Mouse (Mus musculus) heart, embryonic 12.5 days (tissue): ENCODE results near the gene Phrf1. TPM values are rescaled to one million over a fixed set of nuclear protein-coding genes. Genes with fewer than 3 reads are reported as not detected.

Experiments used
- ATAC-seq: fragments of 200-750 bp; cut with Nextera tagmentation; 2 replicates; pipeline ENCODE4 v1.8.0; 2017; ENCODE audit warnings: moderate TSS enrichment, moderate library complexity; ENCODE audit not compliant: insufficient number of reproducible peaks, low FRiP score
- H3K27ac ChIP-seq: fragments of 300-500 bp; sonication (generic); 2 replicates; pipeline ENCODE4 v1.5.1; 2016; ENCODE audit warnings: mild to moderate bottlenecking, moderate library complexity; ENCODE audit not compliant: poor library complexity, severe bottlenecking
- H3K27me3 ChIP-seq: fragments of 300-500 bp; sonication (generic); replicated peaks from 2 replicates; pipeline ENCODE4 v1.6.1; 2016; ENCODE audit warnings: mild to moderate bottlenecking, moderate library complexity
- H3K36me3 ChIP-seq: fragments of 300-500 bp; sonication (generic); 2 replicates; pipeline ENCODE4 v1.6.1; 2016; ENCODE audit warnings: mild to moderate bottlenecking, moderate library complexity
- H3K4me1 ChIP-seq: fragments of 300-500 bp; sonication (generic); replicated peaks from 2 replicates; pipeline ENCODE4 v1.6.1; 2016; ENCODE audit warnings: mild to moderate bottlenecking
- H3K4me2 ChIP-seq: fragments of 300-500 bp; sonication (generic); 2 replicates; pipeline ENCODE4 v1.6.1; 2016; ENCODE audit warnings: mild to moderate bottlenecking, moderate library complexity
- H3K4me3 ChIP-seq: fragments of 300-500 bp; sonication (generic); 2 replicates; pipeline ENCODE4 v1.5.1; 2016; ENCODE audit warnings: mild to moderate bottlenecking
- H3K9ac ChIP-seq: fragments of 300-500 bp; sonication (generic); 2 replicates; pipeline ENCODE4 v1.6.1; 2016; ENCODE audit warnings: mild to moderate bottlenecking, moderate library complexity
- H3K9me3 ChIP-seq: fragments of 300-500 bp; sonication (generic); replicated peaks from 2 replicates; pipeline ENCODE4 v1.6.1; 2016; ENCODE audit warnings: mild to moderate bottlenecking, moderate library complexity
- WGBS: fragments of 180-500 bp; shearing (Covaris S2); methylation state at CpG from one replicate; pipeline ENCODE4 v1.1.7; 2016; 5-methylcytosine and 5-hydroxymethylcytosine counted together
- polyA plus RNA-seq: library from polyadenylated mRNA; unstranded; fragments of >200 nt; fragmentation: Nextera tagmentation; extraction: Ambion mirVana; gene quantifications from 2 replicates; pipeline ENCODE4 v1.2.1, GENCODE M21; 2016

Gene Phrf1
- 56.4 and 59.3 TPM in 2 replicates for polyA plus RNA-seq

- Histone ChIP-seq H3K27ac (peak within 1 kb of the TSS; percentile 83), H3K9ac (peak within 1 kb of the TSS; percentile 97), H3K9me3 (no peaks in the 10 kb centered on the region), H3K4me3 (peak within 1 kb of the TSS; percentile 92), H3K4me1 (peaks cover 23% of the 10 kb centered on the region), H3K27me3 (no peaks in the 10 kb centered on the region), H3K4me2 (peak within 1 kb of the TSS; percentile 89), H3K36me3 (peaks cover 27% of the 10 kb centered on the region)
- ATAC-seq = peak; percentile 91
- under 1% methylated on average over 76 of the region's 76 CpGs for WGBS
Observed at GRCm38 (mm10) chr7:141228279-141229067, at the start of gene Phrf1. TSS of gene Phrf1 (plus strand) at chr7:141228784.

GRCm38 (mm10) chr7:141188194-141188593 lies 40.4 kb upstream of the Phrf1 start:
- Histone ChIP-seq H3K4me3 (no peak overlapping the region), H3K27ac (no peak overlapping the region), H3K36me3 (peaks cover 37% of the 10 kb centered on the region), H3K4me2 (no peak overlapping the region), H3K27me3 (no peaks in the 10 kb centered on the region), H3K9ac (no peak overlapping the region), H3K9me3 (no peaks in the 10 kb centered on the region), H3K4me1 (peaks cover 26% of the 10 kb centered on the region)
- WGBS = 59% methylated on average over 3 of the region's 3 CpGs
- ATAC-seq = no peak

- Histone ChIP-seq H3K4me1 (peaks cover 27% of the 10 kb centered on the region), H3K9ac (no peak overlapping the region), H3K27me3 (no peaks in the 10 kb centered on the region), H3K4me2 (no peak overlapping the region), H3K27ac (no peak overlapping the region), H3K9me3 (no peaks in the 10 kb centered on the region), H3K36me3 (peaks cover 37% of the 10 kb centered on the region), H3K4me3 (no peak overlapping the region)
- ATAC-seq = no peak
- WGBS = 88% methylated on average over 3 of the region's 3 CpGs
Observed at GRCm38 (mm10) chr7:141188733-141189132, 39.9 kb upstream of the Phrf1 start.

GRCm38 (mm10) chr7:141190220-141190619 lies 38.4 kb upstream of the Phrf1 start:
- Histone ChIP-seq H3K9me3 (no peaks in the 10 kb centered on the region), H3K4me1 (peaks cover 30% of the 10 kb centered on the region), H3K4me2 (no peak overlapping the region), H3K27ac (no peak overlapping the region), H3K4me3 (no peak overlapping the region), H3K9ac (no peak overlapping the region), H3K36me3 (peaks cover 37% of the 10 kb centered on the region), H3K27me3 (no peaks in the 10 kb centered on the region)
- 87% methylated on average over 3 of the region's 3 CpGs for WGBS
- no peak for ATAC-seq

GRCm38 (mm10) chr7:141191036-141191435 lies 37.5 kb upstream of the Phrf1 start:
- Histone ChIP-seq H3K9ac (0 out of 2 replicates have a peak overlapping the region, but pooled peaks have one; percentile 2), H3K4me3 (no peak overlapping the region), H3K27ac (no peak overlapping the region), H3K9me3 (no peaks in the 10 kb centered on the region), H3K27me3 (no peaks in the 10 kb centered on the region), H3K4me2 (no peak overlapping the region), H3K36me3 (peaks cover 37% of the 10 kb centered on the region), H3K4me1 (peaks cover 33% of the 10 kb centered on the region)
- no peak for ATAC-seq
- WGBS = 80% methylated on average over 14 of the region's 14 CpGs

- Histone ChIP-seq H3K4me3 (peak overlapping the region; percentile 89; the same call in 1 of the 2 replicates), H3K27me3 (no peaks in the 10 kb centered on the region), H3K4me2 (peak overlapping the region; percentile 93), H3K36me3 (peaks cover 37% of the 10 kb centered on the region), H3K9ac (peak overlapping the region; percentile 98; the same call in 1 of the 2 replicates), H3K27ac (no peak overlapping the region), H3K4me1 (peaks cover 33% of the 10 kb centered on the region), H3K9me3 (no peaks in the 10 kb centered on the region)
- WGBS = 90% methylated on average over 24 of the region's 24 CpGs
- no peak for ATAC-seq
Observed at GRCm38 (mm10) chr7:141191796-141192685, 36.5 kb upstream of the Phrf1 start.

GRCm38 (mm10) chr7:141192776-141193347 lies 35.7 kb upstream of the Phrf1 start:
- Histone ChIP-seq H3K9me3 (no peaks in the 10 kb centered on the region), H3K4me3 (peak overlapping the region; percentile 89), H3K4me1 (peaks cover 33% of the 10 kb centered on the region), H3K9ac (peak overlapping the region; percentile 98), H3K4me2 (peak overlapping the region; percentile 93), H3K27me3 (no peaks in the 10 kb centered on the region), H3K36me3 (peaks cover 37% of the 10 kb centered on the region), H3K27ac (peak overlapping the region; percentile 65)
- no peak for ATAC-seq
- WGBS = 26% methylated on average over 12 of the region's 12 CpGs

- H3K4me3 ChIP-seq = peak overlapping the region; percentile 89
- WGBS = under 1% methylated on average over 43 of the region's 43 CpGs
- peaks cover 37% of the 10 kb centered on the region for H3K36me3 ChIP-seq
- no peaks in the 10 kb centered on the region for H3K9me3 ChIP-seq
- H3K9ac ChIP-seq = peak overlapping the region; percentile 98
- no peak for ATAC-seq
- H3K4me2 ChIP-seq = peak overlapping the region; percentile 93
- peaks cover 33% of the 10 kb centered on the region for H3K4me1 ChIP-seq
- H3K27me3 ChIP-seq = no peaks in the 10 kb centered on the region
- peak overlapping the region; percentile 65 for H3K27ac ChIP-seq
Observed at GRCm38 (mm10) chr7:141193348-141193856, 35.2 kb upstream of the Phrf1 start.

GRCm38 (mm10) chr7:141193948-141194347 lies 34.6 kb upstream of the Phrf1 start, which contains the start of the genes Hras and Lrrc56:
TSS of gene Hras (minus strand) at chr7:141194005.
TSS of gene Lrrc56 (plus strand) at chr7:141194157.
- Histone ChIP-seq H3K4me1 (peaks cover 34% of the 10 kb centered on the region), H3K9me3 (no peaks in the 10 kb centered on the region), H3K27me3 (no peaks in the 10 kb centered on the region), H3K27ac (peak within 1 kb of the TSS; percentile 78), H3K36me3 (peaks cover 34% of the 10 kb centered on the region), H3K4me2 (peak within 1 kb of the TSS; percentile 93), H3K4me3 (peak within 1 kb of the TSS; percentile 89), H3K9ac (peak within 1 kb of the TSS; percentile 98)
- WGBS = 0% methylated on average over 29 of the region's 39 CpGs
- ATAC-seq = peak; percentile 97

GRCm38 (mm10) chr7:141194409-141194808 lies 34.2 kb upstream of the Phrf1 start:
- Histone ChIP-seq H3K27me3 (no peaks in the 10 kb centered on the region), H3K4me2 (peak overlapping the region; percentile 93), H3K27ac (peak overlapping the region; percentile 78), H3K9ac (peak overlapping the region; percentile 70), H3K9me3 (no peaks in the 10 kb centered on the region), H3K36me3 (peaks cover 29% of the 10 kb centered on the region), H3K4me1 (peaks cover 37% of the 10 kb centered on the region), H3K4me3 (peak overlapping the region; percentile 89)
- under 1% methylated on average over 23 of the region's 23 CpGs for WGBS
- no peak for ATAC-seq
